Mouse (Mus musculus) forebrain, embryonic 11.5 days (tissue): ENCODE measurements around the gene Gm13287. TPM values are rescaled to one million over a fixed set of nuclear protein-coding genes. Genes with fewer than 3 reads are reported as not detected.
A peak's percentile ranks its signal among the peaks of the same experiment; 100 is the strongest.
"Not testable (repeated sequence)": the region's sequence is repeated elsewhere in the genome, so short reads cannot be mapped to it uniquely, and the experiment has no call there.

ENCODE experiments used
- ATAC-seq: fragments of 200-750 bp; cut with Nextera tagmentation; replicated peaks from 2 replicates; pipeline ENCODE4 v1.8.0; 2017; ENCODE audit warnings: moderate TSS enrichment; ENCODE audit not compliant: low FRiP score
- DNase-seq: peaks from one replicate; pipeline ENCODE4 v3.0.0-alpha.2; 2017; ENCODE audit warnings: low spot score
- H3K27ac ChIP-seq: fragments of 300-500 bp; sonication (generic); 2 replicates; pipeline ENCODE4 v1.5.1; 2014; ENCODE audit warnings: low read depth, low read length
- H3K27me3 ChIP-seq: fragments of 300-500 bp; sonication (generic); 2 replicates; pipeline ENCODE4 v1.6.1; 2014; ENCODE audit warnings: mild to moderate bottlenecking, low read length, mixed read lengths; ENCODE audit not compliant: control insufficient read depth, insufficient read depth
- H3K36me3 ChIP-seq: fragments of 300-500 bp; sonication (generic); 2 replicates; pipeline ENCODE4 v1.6.1; 2014; ENCODE audit warnings: mild to moderate bottlenecking, low read length, moderate library complexity, mixed read lengths; ENCODE audit not compliant: control insufficient read depth, insufficient read depth
- H3K4me1 ChIP-seq: fragments of 300-500 bp; sonication (generic); replicated peaks from 2 replicates; pipeline ENCODE4 v1.6.1; 2014; ENCODE audit warnings: low read length, mixed read lengths; ENCODE audit not compliant: control insufficient read depth, insufficient read depth
- H3K4me2 ChIP-seq: fragments of 300-500 bp; sonication (generic); 2 replicates; pipeline ENCODE4 v1.6.1; 2014; ENCODE audit warnings: low read depth, mild to moderate bottlenecking, low read length, moderate library complexity, mixed read lengths; ENCODE audit not compliant: severe bottlenecking
- H3K4me3 ChIP-seq: fragments of 300-500 bp; sonication (generic); 2 replicates; pipeline ENCODE4 v1.5.1; 2014; ENCODE audit warnings: low read depth, low read length
- H3K9ac ChIP-seq: fragments of 300-500 bp; sonication (generic); 2 replicates; pipeline ENCODE4 v1.6.1; 2014; ENCODE audit warnings: low read length
- H3K9me3 ChIP-seq: fragments of 300-500 bp; sonication (generic); 2 replicates; pipeline ENCODE4 v1.6.1; 2016; ENCODE audit warnings: low read length, mixed read lengths; ENCODE audit not compliant: control insufficient read depth
- WGBS: fragments of 180-500 bp; shearing (Covaris S2); extraction: QIAGEN DNeasy Blood & Tissue Kit; methylation state at CpG from one replicate; pipeline ENCODE4 v1.1.7; 2014; 5-methylcytosine and 5-hydroxymethylcytosine counted together
- polyA plus RNA-seq: library from polyadenylated mRNA; unstranded; fragments of >200 nt; fragmentation: Nextera tagmentation; extraction: Ambion mirVana; gene quantifications from 2 replicates; pipeline ENCODE4 v1.2.1, GENCODE M21; 2014

Gm13287 gene
- polyA plus RNA-seq, 1 experiment from 2014 or later: not detected

- H3K27ac ChIP-seq, H3K36me3 ChIP-seq, H3K4me1 ChIP-seq, H3K27me3 ChIP-seq, H3K9ac ChIP-seq, H3K9me3 ChIP-seq, ATAC-seq, DNase-seq, H3K4me2 ChIP-seq, H3K4me3 ChIP-seq: not testable (repeated sequence)
- WGBS: 53% methylated on average over 8 of the region's 9 CpGs
Observed at GRCm38 (mm10) chr4:88762341-88762740, 40.7 kb upstream of the Gm13287 start.

- not testable (repeated sequence) for H3K9ac ChIP-seq, H3K4me1 ChIP-seq, H3K36me3 ChIP-seq, H3K9me3 ChIP-seq, H3K27me3 ChIP-seq, ATAC-seq, H3K27ac ChIP-seq
- H3K4me2 ChIP-seq: peak overlapping the region; percentile 47
- 3% methylated on average over 19 of the region's 42 CpGs for WGBS
- peak overlapping the region; percentile 26 for H3K4me3 ChIP-seq
- DNase-seq: peak; percentile 77
Observed at GRCm38 (mm10) chr4:88763384-88764018, 39.6 kb upstream of the Gm13287 start.

GRCm38 (mm10) chr4:88773534-88773933, 29.5 kb upstream of the Gm13287 start, which contains the start of gene Gm13290:
Gene Gm13290 (plus strand): TSS chr4:88773834.
- not testable (repeated sequence) for H3K4me2 ChIP-seq, H3K9me3 ChIP-seq, H3K27me3 ChIP-seq, DNase-seq, H3K36me3 ChIP-seq, H3K27ac ChIP-seq, H3K4me3 ChIP-seq, ATAC-seq, H3K9ac ChIP-seq, H3K4me1 ChIP-seq
- no CpG with 5 or more reads among the region's 32 CpGs for WGBS

GRCm38 (mm10) chr4:88776622-88777021, 26.4 kb upstream of the Gm13287 start, which contains the start of gene Gm13289:
Gene Gm13289 (plus strand): TSS chr4:88776922.
- not testable (repeated sequence) for DNase-seq, H3K9ac ChIP-seq, H3K27ac ChIP-seq, H3K27me3 ChIP-seq, H3K4me2 ChIP-seq, ATAC-seq, H3K36me3 ChIP-seq, H3K4me3 ChIP-seq, H3K9me3 ChIP-seq, H3K4me1 ChIP-seq
- no CpG with 5 or more reads among the region's 29 CpGs for WGBS

- H3K27ac ChIP-seq, H3K9me3 ChIP-seq, H3K9ac ChIP-seq, H3K4me2 ChIP-seq, ATAC-seq, H3K4me3 ChIP-seq, H3K4me1 ChIP-seq, H3K36me3 ChIP-seq, H3K27me3 ChIP-seq, DNase-seq: not testable (repeated sequence)
- WGBS: no CpG with 5 or more reads among the region's 29 CpGs
Observed at GRCm38 (mm10) chr4:88779550-88779949, 23.5 kb upstream of the Gm13287 start, which contains the start of gene Gm13272. Gene Gm13272 (plus strand): TSS chr4:88779850.

GRCm38 (mm10) chr4:88780320-88780719, 22.7 kb upstream of the Gm13287 start:
- not testable (repeated sequence) for H3K9ac ChIP-seq, H3K4me1 ChIP-seq, H3K27me3 ChIP-seq, ATAC-seq, H3K27ac ChIP-seq, H3K4me3 ChIP-seq, H3K4me2 ChIP-seq, H3K36me3 ChIP-seq, DNase-seq, H3K9me3 ChIP-seq
- WGBS: 48% methylated on average over 12 of the region's 18 CpGs

- WGBS: 29% methylated on average over 4 of the region's 7 CpGs
- H3K27ac ChIP-seq, H3K4me2 ChIP-seq, H3K9ac ChIP-seq, ATAC-seq, DNase-seq, H3K36me3 ChIP-seq, H3K4me3 ChIP-seq, H3K9me3 ChIP-seq, H3K4me1 ChIP-seq, H3K27me3 ChIP-seq: not testable (repeated sequence)
Observed at GRCm38 (mm10) chr4:88781831-88782230, 21.2 kb upstream of the Gm13287 start, which contains the start of gene Ifnz. Gene Ifnz (plus strand): TSS chr4:88782131.

- WGBS: 0% methylated on average over 12 of the region's 31 CpGs
- H3K9me3 ChIP-seq, H3K4me3 ChIP-seq, H3K36me3 ChIP-seq, H3K27ac ChIP-seq, H3K27me3 ChIP-seq, H3K4me2 ChIP-seq, H3K9ac ChIP-seq, DNase-seq, H3K4me1 ChIP-seq, ATAC-seq: not testable (repeated sequence)
Observed at GRCm38 (mm10) chr4:88782335-88782734, 20.7 kb upstream of the Gm13287 start.

GRCm38 (mm10) chr4:88785409-88785808, 17.6 kb upstream of the Gm13287 start, which contains the start of gene Gm13276:
Gene Gm13276 (plus strand): TSS chr4:88785709.
- not testable (repeated sequence) for H3K27ac ChIP-seq, ATAC-seq, DNase-seq, H3K27me3 ChIP-seq, H3K4me1 ChIP-seq, H3K36me3 ChIP-seq, H3K9me3 ChIP-seq, H3K9ac ChIP-seq, H3K4me3 ChIP-seq, H3K4me2 ChIP-seq
- no CpG with 5 or more reads among the region's 27 CpGs for WGBS
